Mouse (Mus musculus) heart, embryonic 15.5 days (tissue): ENCODE results near the gene Tepp. TPM values are rescaled to one million over a fixed set of nuclear protein-coding genes. Genes with fewer than 3 reads are reported as not detected.

Source experiments
- ATAC-seq: fragments of 200-750 bp; cut with Nextera tagmentation; replicated peaks from 2 replicates; pipeline ENCODE4 v1.8.0; 2017; ENCODE audit warnings: low read depth, moderate TSS enrichment; ENCODE audit not compliant: insufficient number of reproducible peaks, insufficient read depth, low FRiP score
- H3K27ac ChIP-seq: fragments of 300-500 bp; sonication (generic); 2 replicates; pipeline ENCODE4 v1.5.1; 2015; ENCODE audit warnings: mild to moderate bottlenecking, inconsistent platforms
- H3K27me3 ChIP-seq: fragments of 300-500 bp; sonication (generic); 2 replicates; pipeline ENCODE4 v1.6.1; 2015; ENCODE audit warnings: inconsistent platforms
- H3K36me3 ChIP-seq: fragments of 300-500 bp; sonication (generic); 2 replicates; pipeline ENCODE4 v1.6.1; 2015; ENCODE audit warnings: mild to moderate bottlenecking, inconsistent platforms
- H3K4me1 ChIP-seq: fragments of 300-500 bp; sonication (generic); replicated peaks from 2 replicates; pipeline ENCODE4 v1.6.1; 2015; ENCODE audit warnings: inconsistent platforms
- H3K4me2 ChIP-seq: fragments of 300-500 bp; sonication (generic); 2 replicates; pipeline ENCODE4 v1.6.1; 2015; ENCODE audit warnings: inconsistent platforms, mild to moderate bottlenecking, moderate library complexity
- H3K4me3 ChIP-seq: fragments of 300-500 bp; sonication (generic); 2 replicates; pipeline ENCODE4 v1.5.1; 2015; ENCODE audit warnings: mild to moderate bottlenecking, inconsistent platforms
- H3K9ac ChIP-seq: fragments of 300-500 bp; sonication (generic); 2 replicates; pipeline ENCODE4 v1.6.1; 2015; ENCODE audit warnings: mild to moderate bottlenecking, inconsistent platforms
- H3K9me3 ChIP-seq: fragments of 300-500 bp; sonication (generic); replicated peaks from 2 replicates; pipeline ENCODE4 v1.6.1; 2016; ENCODE audit warnings: inconsistent platforms
- WGBS: fragments of 180-500 bp; shearing (Covaris S2); methylation state at CpG from one replicate; pipeline ENCODE4 v1.1.7; 2015; ENCODE audit warnings: mixed read lengths; 5-methylcytosine and 5-hydroxymethylcytosine counted together
- polyA plus RNA-seq: library from polyadenylated mRNA; unstranded; fragments of >200 nt; fragmentation: Nextera tagmentation; extraction: Ambion mirVana; gene quantifications from 2 replicates; pipeline ENCODE4 v1.2.1, GENCODE M21; 2015

Tepp gene
- polyA plus RNA-seq, result 0.29 TPM in 1 of 2 replicates, not detected in the other

DNA sequence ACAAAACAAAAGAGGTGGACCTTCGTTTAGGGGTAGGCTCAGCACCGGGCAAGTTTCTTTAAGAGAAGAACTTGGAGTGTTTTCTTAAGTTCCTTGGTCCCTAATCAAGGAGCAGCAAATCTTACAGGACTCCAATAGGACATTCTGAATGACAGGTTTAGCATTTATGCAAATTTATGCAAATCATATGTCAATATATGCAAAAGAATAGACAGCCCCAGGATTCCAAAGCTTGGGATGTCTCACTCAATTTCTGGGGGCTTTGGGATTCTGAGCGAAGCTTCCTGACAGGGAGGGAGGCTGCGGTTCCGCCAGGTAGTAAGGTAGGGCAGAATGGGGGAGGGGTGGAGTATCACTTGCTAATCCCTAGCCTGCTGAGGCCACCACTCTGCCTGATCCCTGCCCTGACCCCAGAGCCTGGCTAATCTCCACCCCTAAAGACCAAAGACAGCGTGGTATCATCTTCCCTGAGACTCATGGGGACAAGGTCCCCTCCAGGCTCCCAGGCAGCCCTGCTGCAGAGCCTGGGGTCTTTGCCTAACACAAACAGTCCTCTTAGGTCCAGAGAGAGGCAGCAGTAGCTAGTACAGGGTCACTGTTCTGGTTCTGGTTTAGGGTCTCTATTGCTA, at the start of gene Tepp:
Gene Tepp (plus strand): TSS at position 225 of the 629 bp plus-strand sequence.
- 42% methylated on average over 6 of the region's 6 CpGs for WGBS
- peaks cover 5% of the 10 kb centered on the region for H3K4me1 ChIP-seq
- no peaks in the 10 kb centered on the region for H3K9me3 ChIP-seq
- H3K4me3 ChIP-seq, result no peak within 1 kb of the TSS
- H3K36me3 ChIP-seq, result no peaks in the 10 kb centered on the region
- H3K27ac ChIP-seq, result no peak within 1 kb of the TSS
- no peaks in the 10 kb centered on the region for H3K27me3 ChIP-seq
- no peak within 1 kb of the TSS for H3K9ac ChIP-seq
- H3K4me2 ChIP-seq, result no peak within 1 kb of the TSS
- ATAC-seq, result no peak

DNA sequence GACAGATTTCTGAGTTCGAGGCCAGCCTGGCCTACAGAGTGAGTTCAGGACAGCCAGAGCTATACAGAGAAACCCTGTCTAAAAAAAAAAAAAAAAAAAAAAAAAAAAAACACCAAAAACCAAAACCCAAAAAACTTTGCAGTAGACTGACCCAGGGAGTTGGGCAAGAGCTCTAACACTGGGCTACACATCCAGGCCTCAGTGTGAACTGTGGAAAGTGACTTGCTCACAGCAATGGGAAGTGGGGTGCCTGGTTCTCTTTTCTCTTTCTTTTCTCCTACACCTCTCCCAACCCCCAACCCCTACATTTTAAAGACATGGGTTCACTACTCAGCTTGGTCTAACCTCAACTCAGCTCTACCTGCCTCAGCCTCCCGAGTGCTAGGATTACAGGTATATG, 48.2 kb upstream of the Tepp start:
- Histone ChIP-seq H3K4me3 (no peak overlapping the region), H3K9me3 (no peaks in the 10 kb centered on the region), H3K4me2 (no peak overlapping the region), H3K9ac (no peak overlapping the region), H3K4me1 (no peaks in the 10 kb centered on the region), H3K27me3 (no peaks in the 10 kb centered on the region), H3K27ac (no peak overlapping the region), H3K36me3 (no peaks in the 10 kb centered on the region)
- 86% methylated on average over 2 of the region's 2 CpGs for WGBS
- no peak for ATAC-seq

DNA sequence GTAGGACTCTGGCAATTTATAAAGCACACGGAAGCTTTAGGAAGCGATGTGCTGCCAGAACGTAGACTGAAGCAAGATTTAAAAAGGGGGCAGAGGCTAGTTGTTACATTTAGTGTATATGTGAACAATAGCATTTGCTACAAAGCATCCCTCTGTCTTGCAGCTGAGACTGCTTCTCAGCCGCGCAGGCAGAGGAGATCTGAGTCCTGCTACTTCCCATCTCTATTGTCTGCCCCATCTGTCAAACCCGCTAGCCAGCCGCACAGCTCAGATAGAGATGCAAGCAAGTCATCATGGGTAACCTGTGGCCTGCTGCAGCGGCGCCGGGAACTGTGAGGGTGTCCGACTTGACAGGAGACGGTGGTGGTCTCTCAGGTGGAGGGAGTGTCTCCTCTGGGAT, 39.9 kb upstream of the Tepp start:
- Histone ChIP-seq H3K4me2 (no peak overlapping the region), H3K36me3 (no peaks in the 10 kb centered on the region), H3K4me1 (no peaks in the 10 kb centered on the region), H3K27ac (no peak overlapping the region), H3K9ac (no peak overlapping the region), H3K4me3 (no peak overlapping the region), H3K9me3 (no peaks in the 10 kb centered on the region), H3K27me3 (no peaks in the 10 kb centered on the region; the same call in none of the 2 replicates)
- ATAC-seq, result no peak
- WGBS, result 74% methylated on average over 12 of the region's 12 CpGs

DNA sequence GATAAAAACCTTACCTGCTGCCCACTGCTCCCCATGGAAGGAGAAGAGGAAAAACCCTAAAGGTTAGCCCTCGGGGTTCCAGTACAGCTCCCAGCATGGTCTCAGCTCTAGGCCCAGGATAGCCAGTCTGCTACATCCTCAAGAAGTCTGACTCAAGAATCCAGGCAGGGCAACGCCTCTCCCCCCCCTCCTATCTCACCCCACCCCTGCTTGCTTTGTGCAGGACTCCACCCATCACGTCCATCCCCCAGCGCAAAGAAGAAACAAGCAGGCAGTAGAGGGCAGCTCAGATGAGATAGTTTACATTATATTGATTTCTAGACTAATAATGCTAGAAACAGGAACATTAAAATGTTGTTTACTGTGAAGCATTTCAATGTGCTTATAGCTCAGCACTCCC, 38.5 kb upstream of the Tepp start:
- no peak for ATAC-seq
- Histone ChIP-seq H3K4me3 (no peak overlapping the region), H3K4me2 (no peak overlapping the region), H3K9me3 (no peaks in the 10 kb centered on the region), H3K27me3 (no peaks in the 10 kb centered on the region; the same call in none of the 2 replicates), H3K4me1 (no peaks in the 10 kb centered on the region), H3K36me3 (no peaks in the 10 kb centered on the region), H3K9ac (no peak overlapping the region), H3K27ac (no peak overlapping the region)
- WGBS, result 39% methylated on average over 4 of the region's 4 CpGs

DNA sequence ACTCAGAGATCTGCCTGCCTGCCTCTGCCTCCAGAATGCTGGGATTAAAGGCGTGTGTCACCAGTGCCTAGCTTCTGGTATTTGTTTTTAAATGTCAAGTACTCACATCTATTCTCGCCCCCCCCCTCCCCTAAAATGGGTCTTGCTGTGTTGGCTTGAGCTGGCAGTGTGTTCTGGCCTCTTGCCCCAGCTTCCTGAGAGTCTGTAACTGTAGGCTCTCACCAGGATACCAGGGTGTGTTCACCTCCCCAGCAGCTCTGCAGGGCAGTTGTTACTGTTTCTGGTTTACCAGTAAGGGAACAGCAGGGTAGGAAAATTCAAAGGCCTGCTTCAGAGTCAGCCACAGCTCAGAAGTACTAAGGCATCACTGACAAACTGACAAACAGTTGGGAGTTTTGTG, 37.5 kb upstream of the Tepp start:
- Histone ChIP-seq H3K4me2 (no peak overlapping the region), H3K4me3 (no peak overlapping the region), H3K36me3 (no peaks in the 10 kb centered on the region), H3K9ac (no peak overlapping the region), H3K9me3 (no peaks in the 10 kb centered on the region), H3K27ac (no peak overlapping the region), H3K27me3 (no peaks in the 10 kb centered on the region; the same call in none of the 2 replicates), H3K4me1 (no peaks in the 10 kb centered on the region)
- 18% methylated on average over 2 of the region's 2 CpGs for WGBS
- peak; percentile 43; the same call in 1 of the 2 replicates for ATAC-seq

DNA sequence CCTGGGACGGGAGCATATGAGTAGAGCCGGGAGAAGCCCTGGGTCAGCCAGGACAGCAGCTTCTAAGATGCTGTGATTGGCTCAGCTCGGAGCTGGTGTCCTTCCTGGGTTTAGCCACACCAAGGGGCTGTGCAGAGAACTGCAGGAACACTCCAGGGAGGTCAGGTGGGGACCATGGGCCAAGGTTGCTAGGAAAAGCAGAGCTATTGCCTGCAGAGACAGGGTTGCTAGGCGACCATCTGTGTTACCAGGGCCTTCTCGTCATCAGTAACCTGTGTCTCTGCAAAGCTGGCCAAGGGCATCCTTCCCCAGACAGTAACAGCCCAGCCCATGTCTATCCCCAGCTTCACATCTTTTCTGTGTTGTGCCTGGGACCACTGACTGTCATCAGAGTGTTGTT, 28.9 kb upstream of the Tepp start:
- peak; percentile 39; the same call in 1 of the 2 replicates for ATAC-seq
- Histone ChIP-seq H3K9ac (no peak overlapping the region), H3K4me2 (no peak overlapping the region), H3K36me3 (no peaks in the 10 kb centered on the region), H3K4me1 (no peaks in the 10 kb centered on the region), H3K4me3 (no peak overlapping the region), H3K27ac (no peak overlapping the region), H3K27me3 (no peaks in the 10 kb centered on the region), H3K9me3 (no peaks in the 10 kb centered on the region)
- WGBS, result 63% methylated on average over 5 of the region's 5 CpGs

DNA sequence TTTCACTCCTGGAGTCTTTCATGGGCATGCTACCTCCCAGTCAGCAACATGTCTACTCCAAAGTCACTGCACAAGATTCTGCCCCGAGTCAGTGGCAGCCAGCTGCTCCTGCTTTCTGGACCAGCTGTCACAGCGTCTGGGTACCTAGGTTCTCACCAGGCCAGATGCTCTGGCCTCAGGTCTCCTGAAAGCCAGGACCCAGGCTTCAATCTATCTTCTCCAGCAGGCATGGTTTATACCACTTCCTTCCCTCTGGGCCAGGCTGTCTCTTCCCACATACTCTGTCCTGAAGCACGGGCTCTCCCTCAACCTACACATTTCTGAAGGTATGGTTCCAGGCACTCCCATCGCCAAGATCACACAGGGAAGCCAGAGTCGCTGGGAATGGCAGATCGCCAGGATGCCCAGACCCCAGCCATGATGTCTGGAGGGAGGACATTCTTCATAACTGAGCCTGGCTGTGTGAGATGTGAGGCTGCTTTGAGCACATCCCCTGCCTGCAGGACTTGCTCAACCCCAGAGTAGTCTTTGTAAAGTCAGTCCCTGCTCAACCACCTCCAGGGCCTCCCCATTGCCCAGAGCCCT, 21.2 kb upstream of the Tepp start:
- 53% methylated on average over 6 of the region's 6 CpGs for WGBS
- Histone ChIP-seq H3K9me3 (no peaks in the 10 kb centered on the region), H3K36me3 (no peaks in the 10 kb centered on the region), H3K4me1 (peaks cover 12% of the 10 kb centered on the region; the same call in 1 of the 2 replicates), H3K27ac (no peak overlapping the region), H3K4me3 (no peak overlapping the region), H3K27me3 (no peaks in the 10 kb centered on the region), H3K4me2 (no peak overlapping the region), H3K9ac (no peak overlapping the region)
- no peak for ATAC-seq

DNA sequence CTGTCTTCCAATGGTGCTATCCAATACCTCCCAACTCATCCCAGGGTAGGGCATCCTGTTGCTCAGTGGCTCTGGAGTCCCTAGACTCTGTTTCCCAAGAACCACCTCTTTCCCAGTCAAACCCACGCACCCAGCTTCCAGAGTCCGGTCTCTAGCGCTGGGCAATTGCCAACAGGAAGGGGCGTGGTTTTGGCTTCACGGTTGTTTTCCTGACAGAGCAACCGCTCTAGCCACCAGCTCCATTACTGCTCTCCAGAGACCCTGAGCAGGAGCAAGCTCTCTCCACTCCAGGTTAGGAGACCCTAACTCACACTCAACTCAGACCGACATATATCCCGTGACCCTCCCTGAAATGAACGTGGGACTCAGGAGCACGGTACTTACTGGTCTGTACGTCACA, 17.2 kb upstream of the Tepp start:
- H3K4me3 ChIP-seq, result peak overlapping the region; percentile 30; the same call in 1 of the 2 replicates
- H3K4me2 ChIP-seq, result peak overlapping the region; percentile 54
- no peak overlapping the region for H3K9ac ChIP-seq
- peak overlapping the region; percentile 82 for H3K27ac ChIP-seq
- WGBS, result 61% methylated on average over 11 of the region's 11 CpGs
- H3K27me3 ChIP-seq, result no peaks in the 10 kb centered on the region
- H3K4me1 ChIP-seq, result peaks cover 13% of the 10 kb centered on the region; the same call in 1 of the 2 replicates
- H3K36me3 ChIP-seq, result no peaks in the 10 kb centered on the region
- H3K9me3 ChIP-seq, result no peaks in the 10 kb centered on the region
- ATAC-seq, result 0 out of 2 replicates have a peak, but pooled peaks have one; percentile 44

DNA sequence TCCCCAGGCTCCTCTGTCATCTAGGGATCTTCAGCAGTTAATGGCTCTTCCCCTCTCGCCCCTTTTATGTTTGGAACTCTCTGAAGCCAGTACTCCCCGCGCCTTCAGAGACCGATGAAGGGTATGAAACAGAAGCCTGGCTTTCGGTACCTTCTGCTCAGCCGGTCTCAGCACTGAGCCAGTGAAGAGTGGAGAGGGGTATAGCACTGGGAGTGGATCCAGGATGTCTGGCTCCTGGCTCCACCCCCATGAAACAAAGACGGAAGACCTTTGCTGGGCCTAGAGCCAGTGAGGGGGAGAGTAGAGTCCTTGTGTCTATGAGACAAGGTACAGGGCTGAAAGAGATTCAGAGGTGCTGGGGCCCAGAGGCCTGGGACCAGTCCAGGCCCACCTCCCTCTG, 16.5 kb upstream of the Tepp start:
- Histone ChIP-seq H3K27ac (peak overlapping the region; percentile 82), H3K4me3 (peak overlapping the region; percentile 30), H3K36me3 (no peaks in the 10 kb centered on the region), H3K9ac (no peak overlapping the region), H3K9me3 (no peaks in the 10 kb centered on the region), H3K4me2 (peak overlapping the region; percentile 54), H3K27me3 (no peaks in the 10 kb centered on the region), H3K4me1 (peaks cover 13% of the 10 kb centered on the region; the same call in 1 of the 2 replicates)
- peak; percentile 74; the same call in 1 of the 2 replicates for ATAC-seq
- 48% methylated on average over 7 of the region's 7 CpGs for WGBS

DNA sequence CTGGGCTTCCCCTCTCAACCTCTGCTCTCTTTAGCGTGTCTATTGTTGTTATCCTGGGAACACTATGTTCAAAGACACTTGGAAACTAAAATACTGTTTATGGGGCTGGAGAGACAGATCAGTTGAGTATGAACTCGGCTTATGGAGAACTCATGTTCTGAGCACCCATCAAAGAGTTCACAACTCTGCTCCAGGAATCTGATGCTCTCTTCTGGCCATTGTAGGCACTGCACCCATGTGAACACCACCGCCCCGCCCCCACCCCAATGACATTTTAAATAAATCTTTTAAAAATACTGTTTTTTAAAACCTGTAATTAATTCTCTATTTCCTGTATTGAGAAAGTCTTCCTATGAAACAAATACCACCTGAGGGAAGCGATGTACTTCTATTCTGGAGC, 8.0 kb upstream of the Tepp start:
- H3K9me3 ChIP-seq, result no peaks in the 10 kb centered on the region
- H3K27ac ChIP-seq, result no peak overlapping the region
- no peaks in the 10 kb centered on the region for H3K36me3 ChIP-seq
- H3K9ac ChIP-seq, result no peak overlapping the region
- H3K27me3 ChIP-seq, result no peaks in the 10 kb centered on the region
- no peak overlapping the region for H3K4me3 ChIP-seq
- no peak for ATAC-seq
- WGBS, result 14% methylated on average over 5 of the region's 5 CpGs
- H3K4me1 ChIP-seq, result 0 out of 2 replicates have a peak, but pooled peaks cover 5% of the 10 kb centered on the region
- no peak overlapping the region for H3K4me2 ChIP-seq

DNA sequence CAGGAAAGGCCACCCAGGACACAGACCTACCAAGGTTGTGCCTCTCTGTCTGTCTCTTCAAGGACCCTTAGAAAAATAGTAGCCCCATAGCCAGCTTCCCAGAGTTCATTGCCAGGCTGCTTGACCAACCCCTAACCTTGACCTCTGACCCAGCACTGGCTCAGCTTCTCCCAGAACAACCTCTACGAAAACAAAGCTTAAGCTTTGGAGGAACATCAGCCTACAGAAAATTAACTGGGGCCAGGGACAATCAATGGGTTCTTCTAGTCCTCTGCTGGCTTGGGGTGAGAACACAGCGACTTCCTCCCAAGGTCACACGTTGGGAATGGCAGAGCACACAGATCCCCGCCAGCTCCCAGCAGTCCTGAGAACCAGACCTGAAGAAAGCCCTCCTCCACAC, 4.8 kb upstream of the Tepp start:
- H3K27ac ChIP-seq, result no peak overlapping the region
- WGBS, result 60% methylated on average over 4 of the region's 4 CpGs

DNA sequence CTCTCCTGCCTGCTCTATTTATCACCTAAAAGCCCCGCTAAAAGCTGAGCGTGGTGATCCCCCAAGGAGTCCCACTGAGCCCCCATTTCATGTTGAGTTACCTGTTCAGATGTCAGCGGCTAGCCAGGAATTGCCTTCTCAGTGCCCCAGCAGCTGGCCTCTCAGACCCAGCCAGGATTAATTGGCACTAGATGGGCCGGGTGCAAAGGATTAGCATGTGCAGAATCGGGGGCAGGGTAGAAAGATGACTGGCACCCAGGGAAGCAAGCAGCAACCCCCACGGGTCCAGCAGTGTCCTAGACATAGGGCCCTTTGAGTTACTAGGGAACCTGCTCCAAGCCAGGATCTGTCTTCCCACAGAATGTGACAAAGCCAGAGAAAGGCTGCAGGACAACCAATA, 3.9 kb upstream of the Tepp start, which contains the start of gene Cngb1:
Gene Cngb1 (minus strand): TSS at position 155 of the 400 bp plus-strand sequence.
- Histone ChIP-seq H3K4me2 (no peak within 1 kb of the TSS), H3K36me3 (no peaks in the 10 kb centered on the region), H3K9me3 (no peaks in the 10 kb centered on the region), H3K27ac (no peak within 1 kb of the TSS), H3K4me1 (peaks cover 10% of the 10 kb centered on the region), H3K9ac (no peak within 1 kb of the TSS), H3K4me3 (no peak within 1 kb of the TSS), H3K27me3 (no peaks in the 10 kb centered on the region)
- ATAC-seq, result no peak
- WGBS, result 44% methylated on average over 6 of the region's 6 CpGs

More for the DNA sequence above, 4.8 kb upstream of the Tepp start:
- Histone ChIP-seq H3K4me2 (no peak overlapping the region), H3K9me3 (no peaks in the 10 kb centered on the region), H3K27me3 (no peaks in the 10 kb centered on the region), H3K4me1 (peaks cover 10% of the 10 kb centered on the region), H3K9ac (no peak overlapping the region), H3K4me3 (no peak overlapping the region), H3K36me3 (no peaks in the 10 kb centered on the region)
- no peak for ATAC-seq
